Mouse (Mus musculus) adrenal gland, adult 8-10 months (tissue): Measurements from ENCODE around the gene Vamp9. TPM values are rescaled to one million over a fixed set of nuclear protein-coding genes. Genes with fewer than 3 reads are reported as not detected.

Source experiments
- total RNA-seq, 4 experiments: library from RNA; stranded (reverse); gene quantifications; 2 replicates each; pipeline ENCODE4 v1.2.4; 2022

Gene Vamp9
- total RNA-seq, 4 experiments from 2014 or later: 1.3 to 1.5 TPM; not detected in 2

Other genes with a start within 250 kb of the Vamp9 start
- gene Rasgef1b, start 177.2 kb upstream of the Vamp9 start, total RNA-seq: 10 to 100 TPM in 3 of 4 experiments, 1 to 10 TPM in 1; 9.8 to 14.6 (median 11.0) TPM
- gene Hnrnpd, start 72.7 kb downstream of the Vamp9 start, total RNA-seq: 100 to 1,000 TPM in 3 of 4 experiments, 10 to 100 TPM in 1; 72.1 to 188 (median 154) TPM
- 1 to 10 TPM; 1.2 to 2.2 (median 1.7) TPM for gene 4930524J08Rik, start 72.8 kb downstream of the Vamp9 start, total RNA-seq
- gene Hnrnpdl, start 133.4 kb downstream of the Vamp9 start, total RNA-seq: 100 to 1,000 TPM in 3 of 4 experiments, 10 to 100 TPM in 1; 73.6 to 207 (median 150) TPM
- 10 to 100 TPM; 38.5 to 54.6 (median 41.4) TPM for gene Enoph1, start 133.7 kb downstream of the Vamp9 start, total RNA-seq